ENCODE assay signal across 10 mouse cellular contexts in genomic region chr8:123422781-123423159, GRCm38 (mm10). TPM values are rescaled to one million over a fixed set of nuclear protein-coding genes. Genes with fewer than 3 reads are reported as not detected.
DNase-seq lines count a peak whose midpoint lies in the region; ATAC-seq lines count a peak whose summit lies in the region.
"Had no signal": no experiment of that assay in that cellular context is flagged by ENCODE, and none has a peak within 500 bp of the region (broad histone marks: within the 10 kb centered on the region; RNA-seq: fewer than 3 reads in every experiment).

No protein-coding gene starts in this region.

- 18% methylated on average over 3 of the region's 3 CpGs for WGBS in hindbrain, embryonic 14.5 days
- WGBS in hindbrain, embryonic 12.5 days = 18% methylated on average over 3 of the region's 3 CpGs
- 12% methylated on average over 3 of the region's 3 CpGs for WGBS in forebrain, embryonic 14.5 days
- WGBS in midbrain, embryonic 12.5 days = 20% methylated on average over 3 of the region's 3 CpGs

- no peak overlapping the region for H3K4me3 ChIP-seq in hindbrain, embryonic 14.5 days (replicated peaks; ENCODE audit: low read length)
- H3K4me3 ChIP-seq in hindbrain, embryonic 12.5 days = no peak overlapping the region
- H3K4me3 ChIP-seq in forebrain, embryonic 14.5 days (ENCODE audit: low read depth, low read length) = no peak overlapping the region
- H3K4me3 ChIP-seq in midbrain, embryonic 12.5 days = no peak overlapping the region

- no peak overlapping the region for H3K9ac ChIP-seq in hindbrain, embryonic 14.5 days
- H3K9ac ChIP-seq in hindbrain, embryonic 12.5 days = no peak overlapping the region
- H3K9ac ChIP-seq in forebrain, embryonic 14.5 days (ENCODE audit: low read length) = no peak overlapping the region
- no peak overlapping the region for H3K9ac ChIP-seq in midbrain, embryonic 12.5 days (replicated peaks)

- no peak for ATAC-seq in hindbrain, embryonic 14.5 days (ENCODE audit: low FRiP score)
- ATAC-seq in hindbrain, embryonic 12.5 days (ENCODE audit: low FRiP score) = no peak
- ATAC-seq in common myeloid progenitor, adult 5-6 weeks (replicated peaks; ENCODE audit: low read depth, poor library complexity, severe bottlenecking) = peak; percentile 12; the same call in 1 of the 2 replicates
- ATAC-seq in forebrain, embryonic 14.5 days = peak; percentile 6; the same call in 1 of the 2 replicates
- peak; percentile 44 for ATAC-seq in midbrain, embryonic 12.5 days (ENCODE audit: low FRiP score, low read depth)
- ATAC-seq in activated CD4-positive, CD25-positive, alpha-beta regulatory T cell, adult 4 months = no peak

- H3K36me3 ChIP-seq in hindbrain, embryonic 14.5 days (replicated peaks; ENCODE audit: control insufficient read depth, insufficient read depth) = peaks cover 57% of the 10 kb centered on the region
- H3K36me3 ChIP-seq in hindbrain, embryonic 12.5 days = peaks cover 40% of the 10 kb centered on the region
- H3K36me3 ChIP-seq in forebrain, embryonic 14.5 days (ENCODE audit: control insufficient read depth, insufficient read depth, low read length) = peaks cover 56% of the 10 kb centered on the region
- H3K36me3 ChIP-seq in midbrain, embryonic 12.5 days = peaks cover 52% of the 10 kb centered on the region

- DNase-seq in hindbrain, embryonic 14.5 days (ENCODE audit: low spot score) = no peak
- no peak for DNase-seq in forebrain, embryonic 14.5 days (ENCODE audit: low spot score)
- DNase-seq in embryo, embryonic 10 days (ENCODE audit: low spot score) = no peak
- DNase-seq in ovary, postnatal 36 days (ENCODE audit: low spot score) = no peak

- H3K27me3 ChIP-seq in hindbrain, embryonic 14.5 days (ENCODE audit: control insufficient read depth, insufficient read depth, low read length) = no peaks in the 10 kb centered on the region
- no peaks in the 10 kb centered on the region for H3K27me3 ChIP-seq in hindbrain, embryonic 12.5 days
- no peaks in the 10 kb centered on the region for H3K27me3 ChIP-seq in forebrain, embryonic 14.5 days (replicated peaks; ENCODE audit: control insufficient read depth, insufficient read depth, low read length)
- no peaks in the 10 kb centered on the region for H3K27me3 ChIP-seq in midbrain, embryonic 12.5 days

- H3K9me3 ChIP-seq in hindbrain, embryonic 14.5 days (ENCODE audit: control insufficient read depth, low read length) = peaks cover 15% of the 10 kb centered on the region
- peaks cover 17% of the 10 kb centered on the region for H3K9me3 ChIP-seq in hindbrain, embryonic 12.5 days (replicated peaks)
- H3K9me3 ChIP-seq in forebrain, embryonic 14.5 days (replicated peaks; ENCODE audit: control insufficient read depth, low read length) = peaks cover 14% of the 10 kb centered on the region; the same call in 1 of the 2 replicates
- peaks cover 15% of the 10 kb centered on the region for H3K9me3 ChIP-seq in midbrain, embryonic 12.5 days

- H3K4me1 ChIP-seq in hindbrain, embryonic 14.5 days (replicated peaks; ENCODE audit: control insufficient read depth, insufficient read depth, low read length) = no peaks in the 10 kb centered on the region; the same call in 1 of the 2 replicates
- 0 out of 2 replicates have a peak, but pooled peaks cover 4% of the 10 kb centered on the region for H3K4me1 ChIP-seq in hindbrain, embryonic 12.5 days
- no peaks in the 10 kb centered on the region for H3K4me1 ChIP-seq in forebrain, embryonic 14.5 days (ENCODE audit: control insufficient read depth, insufficient read depth, low read length)
- H3K4me1 ChIP-seq in midbrain, embryonic 12.5 days = peaks cover 6% of the 10 kb centered on the region; the same call in 1 of the 2 replicates

- H3K27ac ChIP-seq in hindbrain, embryonic 14.5 days = no peak overlapping the region; the same call in 1 of the 2 replicates
- no peak overlapping the region for H3K27ac ChIP-seq in hindbrain, embryonic 12.5 days
- H3K27ac ChIP-seq in forebrain, embryonic 14.5 days (ENCODE audit: low read depth, low read length) = no peak overlapping the region
- 0 out of 2 replicates have a peak overlapping the region, but pooled peaks have one; percentile 10 for H3K27ac ChIP-seq in midbrain, embryonic 12.5 days (replicated peaks)

- 0 out of 2 replicates have a peak overlapping the region, but pooled peaks have one; percentile 36 for H3K4me2 ChIP-seq in hindbrain, embryonic 14.5 days (replicated peaks)
- no peak overlapping the region for H3K4me2 ChIP-seq in hindbrain, embryonic 12.5 days (replicated peaks)
- no peak overlapping the region for H3K4me2 ChIP-seq in forebrain, embryonic 14.5 days (ENCODE audit: low read length)
- peak overlapping the region; percentile 29; the same call in 1 of the 2 replicates for H3K4me2 ChIP-seq in midbrain, embryonic 12.5 days (replicated peaks)

RNA-seq across cellular contexts. Expression of gene Def8, which starts 0.6 kb away (rescaled TPM):
- 45.3 and 52.2 TPM in 2 replicates for polyA plus RNA-seq in hindbrain, embryonic 14.5 days (2014; fragmentation: Nextera tagmentation; extraction: Ambion mirVana)
- polyA plus RNA-seq in hindbrain, embryonic 12.5 days (2016; fragmentation: Nextera tagmentation; extraction: Ambion mirVana) = 40.1 and 42.5 TPM in 2 replicates
- total RNA-seq in common myeloid progenitor, adult 5-6 weeks (2017) = 41.3 and 43.9 TPM in 2 replicates
- polyA plus RNA-seq in forebrain, embryonic 14.5 days (2014; fragmentation: Nextera tagmentation; extraction: Ambion mirVana) = 44.3 and 48.4 TPM in 2 replicates
- 37.3 and 44.0 TPM in 2 replicates for polyA plus RNA-seq in midbrain, embryonic 12.5 days (2016; fragmentation: Nextera tagmentation; extraction: Ambion mirVana)
- polyA plus RNA-seq in activated CD4-positive, CD25-positive, alpha-beta regulatory T cell, adult 4 months (2017; shearing (Covaris generic)) = 10 to 100 TPM in 1 of 2 experiments, 1 to 10 TPM in 1; 5.6 to 11.1 TPM

RNA-seq across cellular contexts. Expression of gene Tubb3, which starts 11.5 kb away (rescaled TPM):
- 1,715 and 1,766 TPM in 2 replicates for polyA plus RNA-seq in hindbrain, embryonic 14.5 days (2014; fragmentation: Nextera tagmentation; extraction: Ambion mirVana)
- 1,043 and 1,050 TPM in 2 replicates for polyA plus RNA-seq in hindbrain, embryonic 12.5 days (2016; fragmentation: Nextera tagmentation; extraction: Ambion mirVana)
- 0.87 TPM in 1 of 2 replicates, not detected in the other for total RNA-seq in common myeloid progenitor, adult 5-6 weeks (2017)
- polyA plus RNA-seq in forebrain, embryonic 14.5 days (2014; fragmentation: Nextera tagmentation; extraction: Ambion mirVana) = 1,786 and 1,955 TPM in 2 replicates
- polyA plus RNA-seq in midbrain, embryonic 12.5 days (2016; fragmentation: Nextera tagmentation; extraction: Ambion mirVana) = 1,098 and 1,155 TPM in 2 replicates
- under 1 TPM; 0.53 to 0.68 TPM for polyA plus RNA-seq in activated CD4-positive, CD25-positive, alpha-beta regulatory T cell, adult 4 months (2017; shearing (Covaris generic))
- total RNA-seq: neutrophil, adult 5-6 weeks had no signal

RNA-seq across cellular contexts. Expression of gene Mc1r, which starts 15.9 kb away (rescaled TPM):
- polyA plus RNA-seq in hindbrain, embryonic 14.5 days (2014; fragmentation: Nextera tagmentation; extraction: Ambion mirVana) = 0.10 and 0.21 TPM in 2 replicates
- polyA plus RNA-seq in hindbrain, embryonic 12.5 days (2016; fragmentation: Nextera tagmentation; extraction: Ambion mirVana) = 0.09 and 0.20 TPM in 2 replicates
- not detected in 2 replicates for total RNA-seq in common myeloid progenitor, adult 5-6 weeks (2017)
- polyA plus RNA-seq in forebrain, embryonic 14.5 days (2014; fragmentation: Nextera tagmentation; extraction: Ambion mirVana) = 0.11 TPM in 1 of 2 replicates, not detected in the other
- polyA plus RNA-seq in midbrain, embryonic 12.5 days (2016; fragmentation: Nextera tagmentation; extraction: Ambion mirVana) = 0.09 and 0.24 TPM in 2 replicates
- polyA plus RNA-seq in activated CD4-positive, CD25-positive, alpha-beta regulatory T cell, adult 4 months (2017; shearing (Covaris generic)) = not detected
- total RNA-seq: heart, postnatal 10 days; neutrophil, adult 5-6 weeks had no signal

RNA-seq across cellular contexts. Expression of gene Tcf25, which starts 49.2 kb away (rescaled TPM):
- polyA plus RNA-seq in hindbrain, embryonic 14.5 days (2014; fragmentation: Nextera tagmentation; extraction: Ambion mirVana) = 371 and 380 TPM in 2 replicates
- 212 and 231 TPM in 2 replicates for polyA plus RNA-seq in hindbrain, embryonic 12.5 days (2016; fragmentation: Nextera tagmentation; extraction: Ambion mirVana)
- total RNA-seq in common myeloid progenitor, adult 5-6 weeks (2017) = 105 and 176 TPM in 2 replicates
- 181 and 203 TPM in 2 replicates for polyA plus RNA-seq in forebrain, embryonic 14.5 days (2014; fragmentation: Nextera tagmentation; extraction: Ambion mirVana)
- 202 and 232 TPM in 2 replicates for polyA plus RNA-seq in midbrain, embryonic 12.5 days (2016; fragmentation: Nextera tagmentation; extraction: Ambion mirVana)
- 10 to 100 TPM; 84.9 to 92.3 TPM for polyA plus RNA-seq in activated CD4-positive, CD25-positive, alpha-beta regulatory T cell, adult 4 months (2017; shearing (Covaris generic))

RNA-seq across cellular contexts. Expression of gene Afg3l1, which starts 54.9 kb away (rescaled TPM):
- polyA plus RNA-seq in hindbrain, embryonic 14.5 days (2014; fragmentation: Nextera tagmentation; extraction: Ambion mirVana) = 31.6 and 36.5 TPM in 2 replicates
- 64.7 and 66.5 TPM in 2 replicates for polyA plus RNA-seq in hindbrain, embryonic 12.5 days (2016; fragmentation: Nextera tagmentation; extraction: Ambion mirVana)
- 20.2 and 22.6 TPM in 2 replicates for total RNA-seq in common myeloid progenitor, adult 5-6 weeks (2017)
- 26.6 and 28.2 TPM in 2 replicates for polyA plus RNA-seq in forebrain, embryonic 14.5 days (2014; fragmentation: Nextera tagmentation; extraction: Ambion mirVana)
- 63.0 and 72.2 TPM in 2 replicates for polyA plus RNA-seq in midbrain, embryonic 12.5 days (2016; fragmentation: Nextera tagmentation; extraction: Ambion mirVana)
- 10 to 100 TPM; 31.5 to 36.9 TPM for polyA plus RNA-seq in activated CD4-positive, CD25-positive, alpha-beta regulatory T cell, adult 4 months (2017; shearing (Covaris generic))

Comparison
In these comparisons a context has a peak if more than half of its experiments do, and no peak if none do; other contexts are left out.
1. H3K4me2 ChIP-seq: peak in hindbrain, embryonic 14.5 days (single experiment) and midbrain, embryonic 12.5 days (single experiment); none in hindbrain, embryonic 12.5 days (single experiment) and forebrain, embryonic 14.5 days (single experiment).
2. ATAC-seq: peak in common myeloid progenitor, adult 5-6 weeks (single experiment), forebrain, embryonic 14.5 days (single experiment) and midbrain, embryonic 12.5 days (single experiment); none in hindbrain, embryonic 14.5 days (single experiment), hindbrain, embryonic 12.5 days (single experiment) and activated CD4-positive, CD25-positive, alpha-beta regulatory T cell, adult 4 months (single experiment).
3. RNA of gene Tubb3, which starts 11.5 kb away (polyA plus RNA-seq): 1,786 to 1,955 TPM in forebrain, embryonic 14.5 days, 1,715 to 1,766 TPM in hindbrain, embryonic 14.5 days, 1,098 to 1,155 TPM in midbrain, embryonic 12.5 days and 1,043 to 1,050 TPM in hindbrain, embryonic 12.5 days; 0.53 to 0.68 TPM in activated CD4-positive, CD25-positive, alpha-beta regulatory T cell, adult 4 months; every median in the first group is over 100 times any median in the second.